Mouse (Mus musculus): Measurements from ENCODE around the gene Rdh5.

DNA sequence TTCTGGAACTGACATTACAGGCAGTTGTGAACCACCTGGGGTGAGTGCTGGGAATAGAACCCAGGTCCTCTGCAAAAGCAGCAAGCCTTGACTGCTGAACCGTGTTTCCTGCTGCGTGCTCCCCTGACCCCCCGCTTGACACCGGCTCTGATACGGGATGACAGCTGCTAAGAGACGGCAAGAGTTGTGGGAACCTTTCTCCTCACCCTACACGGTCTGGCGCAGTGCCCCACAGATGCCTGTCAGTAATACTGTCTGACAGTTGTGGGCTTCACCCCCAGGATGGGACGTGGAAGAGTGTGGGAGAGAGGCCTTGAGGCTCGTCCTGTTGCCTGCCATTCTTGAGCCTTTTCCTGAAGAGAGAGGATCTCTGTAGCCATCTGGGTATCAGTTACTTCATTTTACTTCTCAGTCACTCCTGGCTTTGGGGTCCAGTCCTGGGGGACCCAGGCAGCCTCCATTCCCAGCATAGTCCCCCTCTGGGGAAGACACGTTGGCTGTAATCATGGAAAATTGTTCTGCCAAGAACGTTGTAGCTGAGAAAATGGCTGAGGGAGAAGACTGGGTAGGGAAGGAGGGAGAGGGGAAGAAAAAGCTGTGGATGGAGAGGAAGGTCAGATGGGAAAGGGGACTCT, 15.2 kb upstream of the Rdh5 start:
- TF ChIP-seq CTCF (IDR thresholded peaks at IDR 0.05; ENCODE audit: low read depth, low read length) = no peak
- no peak for TF ChIP-seq POLR2A (IDR thresholded peaks at IDR 0.05; ENCODE audit: borderline replicate concordance, low read depth, low read length)
